Mouse (Mus musculus): ENCODE data around the gene Srp68. TPM values are rescaled to one million over a fixed set of nuclear protein-coding genes. Genes with fewer than 3 reads are reported as not detected.
"Not testable (repeated sequence)": the region's sequence is repeated elsewhere in the genome, so short reads cannot be mapped to it uniquely, and the experiment has no call there.

The Srp68 gene
- polyA plus RNA-seq, 1 experiment from 2014 or later: 88.4 TPM

GRCm38 (mm10) chr11:116280751-116281663 lies 7.0 kb upstream of the Srp68 start, which contains the start of gene Galr2:
TSS of gene Galr2 (plus strand) at chr11:116280939.
- Histone ChIP-seq H3K9me3 (ENCODE audit: control insufficient read depth, low read length) (no peaks in the 10 kb centered on the region), H3K4me2 (peak within 1 kb of the TSS; percentile 55), H3K36me3 (ENCODE audit: control insufficient read depth, insufficient read depth, low read length) (no peaks in the 10 kb centered on the region), H3K4me1 (replicated peaks; ENCODE audit: control insufficient read depth, insufficient read depth, low read length) (peaks cover 6% of the 10 kb centered on the region), H3K27me3 (replicated peaks; ENCODE audit: control insufficient read depth, insufficient read depth, low read length) (peaks cover 61% of the 10 kb centered on the region), H3K27ac (ENCODE audit: low read depth, low read length) (no peak within 1 kb of the TSS), H3K9ac (ENCODE audit: low read depth, low read length) (no peak within 1 kb of the TSS), H3K4me3 (ENCODE audit: low read depth, low read length) (peak within 1 kb of the TSS; percentile 36)
- ATAC-seq (replicated peaks; ENCODE audit: low FRiP score): no peak
- 10% methylated on average over 48 of the region's 48 CpGs for WGBS
- no peak for DNase-seq (ENCODE audit: low spot score)

GRCm38 (mm10) chr11:116277184-116277583 lies 3.2 kb upstream of the Srp68 start:
- not testable (repeated sequence) for H3K27ac ChIP-seq (ENCODE audit: low read depth, low read length); H3K4me2 ChIP-seq; ATAC-seq (replicated peaks; ENCODE audit: low FRiP score); H3K36me3 ChIP-seq (ENCODE audit: control insufficient read depth, insufficient read depth, low read length); H3K9me3 ChIP-seq (ENCODE audit: control insufficient read depth, low read length); DNase-seq (ENCODE audit: low spot score); H3K9ac ChIP-seq (ENCODE audit: low read depth, low read length); H3K4me3 ChIP-seq (ENCODE audit: low read depth, low read length)
- 83% methylated on average over 1 of the region's 1 CpGs for WGBS
- Histone ChIP-seq H3K27me3 (replicated peaks; ENCODE audit: control insufficient read depth, insufficient read depth, low read length) (peaks cover 24% of the 10 kb centered on the region), H3K4me1 (replicated peaks; ENCODE audit: control insufficient read depth, insufficient read depth, low read length) (peaks cover 18% of the 10 kb centered on the region)

GRCm38 (mm10) chr11:116273469-116274044 lies 460 bp downstream of the Srp68 start:
- Histone ChIP-seq H3K9ac (ENCODE audit: low read depth, low read length) (peak overlapping the region; percentile 90), H3K27me3 (replicated peaks; ENCODE audit: control insufficient read depth, insufficient read depth, low read length) (no peaks in the 10 kb centered on the region), H3K4me2 (peak overlapping the region; percentile 96), H3K9me3 (ENCODE audit: control insufficient read depth, low read length) (no peaks in the 10 kb centered on the region), H3K4me3 (ENCODE audit: low read depth, low read length) (peak overlapping the region; percentile 88), H3K36me3 (ENCODE audit: control insufficient read depth, insufficient read depth, low read length) (peaks cover 23% of the 10 kb centered on the region), H3K4me1 (replicated peaks; ENCODE audit: control insufficient read depth, insufficient read depth, low read length) (peaks cover 18% of the 10 kb centered on the region), H3K27ac (ENCODE audit: low read depth, low read length) (peak overlapping the region; percentile 79)
- ATAC-seq (replicated peaks; ENCODE audit: low FRiP score): peak; percentile 59
- under 1% methylated on average over 39 of the region's 39 CpGs for WGBS
- DNase-seq (ENCODE audit: low spot score): no peak

GRCm38 (mm10) chr11:116272589-116273468 lies 1.2 kb downstream of the Srp68 start:
- peak overlapping the region; percentile 88 for H3K4me3 ChIP-seq (ENCODE audit: low read depth, low read length)
- peaks cover 18% of the 10 kb centered on the region for H3K4me1 ChIP-seq (replicated peaks; ENCODE audit: control insufficient read depth, insufficient read depth, low read length)
- H3K4me2 ChIP-seq: peak overlapping the region; percentile 96
- peaks cover 30% of the 10 kb centered on the region for H3K36me3 ChIP-seq (ENCODE audit: control insufficient read depth, insufficient read depth, low read length)
- H3K27me3 ChIP-seq (replicated peaks; ENCODE audit: control insufficient read depth, insufficient read depth, low read length): no peaks in the 10 kb centered on the region
- peak overlapping the region; percentile 90 for H3K9ac ChIP-seq (ENCODE audit: low read depth, low read length)
- no peaks in the 10 kb centered on the region for H3K9me3 ChIP-seq (ENCODE audit: control insufficient read depth, low read length)
- WGBS: 34% methylated on average over 12 of the region's 12 CpGs
- H3K27ac ChIP-seq (ENCODE audit: low read depth, low read length): peak overlapping the region; percentile 19; the same call in 1 of the 2 replicates
- DNase-seq (ENCODE audit: low spot score): no peak
- ATAC-seq (replicated peaks; ENCODE audit: low FRiP score): no peak

- H3K27me3 ChIP-seq (replicated peaks; ENCODE audit: control insufficient read depth, insufficient read depth, low read length): no peaks in the 10 kb centered on the region
- no peak overlapping the region for H3K9ac ChIP-seq (ENCODE audit: low read depth, low read length)
- no peak for ATAC-seq (replicated peaks; ENCODE audit: low FRiP score)
- H3K27ac ChIP-seq (ENCODE audit: low read depth, low read length): no peak overlapping the region
- no peak for DNase-seq (ENCODE audit: low spot score)
- H3K4me1 ChIP-seq (replicated peaks; ENCODE audit: control insufficient read depth, insufficient read depth, low read length): peaks cover 21% of the 10 kb centered on the region
- peaks cover 55% of the 10 kb centered on the region for H3K36me3 ChIP-seq (ENCODE audit: control insufficient read depth, insufficient read depth, low read length)
- no peaks in the 10 kb centered on the region for H3K9me3 ChIP-seq (ENCODE audit: control insufficient read depth, low read length)
- 87% methylated on average over 8 of the region's 8 CpGs for WGBS
- no peak overlapping the region for H3K4me2 ChIP-seq
- H3K4me3 ChIP-seq (ENCODE audit: low read depth, low read length): no peak overlapping the region
Observed at GRCm38 (mm10) chr11:116269560-116269959, 4.5 kb downstream of the Srp68 start.

GRCm38 (mm10) chr11:116268313-116268712 lies 5.7 kb downstream of the Srp68 start:
- WGBS: 94% methylated on average over 6 of the region's 6 CpGs
- H3K4me1 ChIP-seq (replicated peaks; ENCODE audit: control insufficient read depth, insufficient read depth, low read length): peaks cover 20% of the 10 kb centered on the region
- no peaks in the 10 kb centered on the region for H3K9me3 ChIP-seq (ENCODE audit: control insufficient read depth, low read length)
- ATAC-seq (replicated peaks; ENCODE audit: low FRiP score) (no peak), DNase-seq (ENCODE audit: low spot score) (no peak)
- no peak overlapping the region for H3K27ac ChIP-seq (ENCODE audit: low read depth, low read length)
- H3K4me2 ChIP-seq: no peak overlapping the region
- no peaks in the 10 kb centered on the region for H3K27me3 ChIP-seq (replicated peaks; ENCODE audit: control insufficient read depth, insufficient read depth, low read length)
- no peak overlapping the region for H3K9ac ChIP-seq (ENCODE audit: low read depth, low read length)
- H3K4me3 ChIP-seq (ENCODE audit: low read depth, low read length): no peak overlapping the region
- H3K36me3 ChIP-seq (ENCODE audit: control insufficient read depth, insufficient read depth, low read length): peaks cover 66% of the 10 kb centered on the region

- no peak for DNase-seq (ENCODE audit: low spot score)
- Histone ChIP-seq H3K4me2 (no peak overlapping the region), H3K4me1 (replicated peaks; ENCODE audit: control insufficient read depth, insufficient read depth, low read length) (peaks cover 15% of the 10 kb centered on the region)
Observed at GRCm38 (mm10) chr11:116267637-116268036, 6.4 kb downstream of the Srp68 start.

GRCm38 (mm10) chr11:116265850-116266249 lies 8.2 kb downstream of the Srp68 start:
- no peaks in the 10 kb centered on the region for H3K27me3 ChIP-seq (replicated peaks; ENCODE audit: control insufficient read depth, insufficient read depth, low read length)
- peaks cover 75% of the 10 kb centered on the region for H3K36me3 ChIP-seq (ENCODE audit: control insufficient read depth, insufficient read depth, low read length)
- no peak overlapping the region for H3K4me3 ChIP-seq (ENCODE audit: low read depth, low read length)
- H3K27ac ChIP-seq (ENCODE audit: low read depth, low read length): no peak overlapping the region
- no peak overlapping the region for H3K4me2 ChIP-seq
- no peaks in the 10 kb centered on the region for H3K9me3 ChIP-seq (ENCODE audit: control insufficient read depth, low read length)
- DNase-seq (ENCODE audit: low spot score): no peak
- no peak for ATAC-seq (replicated peaks; ENCODE audit: low FRiP score)
- 84% methylated on average over 4 of the region's 4 CpGs for WGBS
- no peak overlapping the region for H3K9ac ChIP-seq (ENCODE audit: low read depth, low read length)
- H3K4me1 ChIP-seq (replicated peaks; ENCODE audit: control insufficient read depth, insufficient read depth, low read length): peaks cover 5% of the 10 kb centered on the region; the same call in 1 of the 2 replicates

More at GRCm38 (mm10) chr11:116267637-116268036, 6.4 kb downstream of the Srp68 start:
- Histone ChIP-seq H3K9ac (ENCODE audit: low read depth, low read length) (no peak overlapping the region), H3K9me3 (ENCODE audit: control insufficient read depth, low read length) (no peaks in the 10 kb centered on the region), H3K36me3 (ENCODE audit: control insufficient read depth, insufficient read depth, low read length) (peaks cover 72% of the 10 kb centered on the region), H3K4me3 (ENCODE audit: low read depth, low read length) (no peak overlapping the region), H3K27ac (ENCODE audit: low read depth, low read length) (no peak overlapping the region), H3K27me3 (replicated peaks; ENCODE audit: control insufficient read depth, insufficient read depth, low read length) (no peaks in the 10 kb centered on the region)
- ATAC-seq (replicated peaks; ENCODE audit: low FRiP score): no peak
- WGBS: 83% methylated on average over 8 of the region's 8 CpGs
